Mouse (Mus musculus) T-helper 1 cell (primary cell): ENCODE measurements at regions not wholly inside any gene's neighbourhood (a gene's known extent, or its start where the extent isn't known, plus 50 kb on each side); places are given as distances from the start of the nearest gene placed in this dataset.

Experiments
- in situ Hi-C: fragments of 300-600 bp; cut with MboI, MseI; formaldehyde crosslinking; loops from one replicate; pipeline ENCODE4 v1.15.1; 2025; ENCODE audit warnings: high pct_unique_total_duplicates

DNA sequence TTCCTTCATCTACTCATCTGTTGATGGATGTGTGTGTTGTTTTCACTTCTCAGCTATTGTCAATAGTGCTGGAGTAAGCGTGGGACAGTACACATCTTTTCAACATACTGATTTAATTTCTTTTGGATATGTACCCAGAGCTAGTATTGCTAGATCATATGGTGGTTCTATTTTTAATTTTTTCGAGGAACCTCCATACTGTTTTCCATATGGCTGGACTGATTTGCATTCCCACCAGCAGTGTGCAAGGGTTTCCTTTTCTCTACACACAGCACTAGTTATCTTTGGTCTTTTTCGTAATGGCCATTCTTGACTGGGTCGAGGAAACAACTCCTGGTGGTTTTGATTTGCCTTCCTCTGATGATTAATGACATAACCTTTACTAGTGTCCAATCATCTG lies 943.0 kb downstream of the Gsdmc2 start:
- in situ Hi-C loops, result no loop called here

DNA sequence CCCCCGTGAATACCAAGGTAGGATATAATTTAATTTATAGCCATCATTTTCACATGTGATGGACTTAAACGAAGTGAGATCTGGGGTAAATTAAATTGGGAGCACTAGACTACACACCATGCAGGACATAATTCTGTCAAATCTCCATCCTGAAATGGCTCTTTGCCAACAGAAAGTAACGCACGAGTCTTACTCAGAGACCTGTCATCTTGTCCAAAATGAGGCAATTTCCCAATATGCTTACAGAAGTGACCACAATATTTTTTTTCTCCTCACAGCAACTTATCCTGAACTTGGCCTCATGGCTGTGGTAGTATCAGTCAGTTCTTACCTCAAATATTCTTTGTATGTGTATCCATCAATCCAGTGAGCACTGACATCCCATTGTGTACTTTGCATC lies 955.2 kb downstream of the Gsdmc2 start:
- in situ Hi-C loops, result no loop called here

DNA sequence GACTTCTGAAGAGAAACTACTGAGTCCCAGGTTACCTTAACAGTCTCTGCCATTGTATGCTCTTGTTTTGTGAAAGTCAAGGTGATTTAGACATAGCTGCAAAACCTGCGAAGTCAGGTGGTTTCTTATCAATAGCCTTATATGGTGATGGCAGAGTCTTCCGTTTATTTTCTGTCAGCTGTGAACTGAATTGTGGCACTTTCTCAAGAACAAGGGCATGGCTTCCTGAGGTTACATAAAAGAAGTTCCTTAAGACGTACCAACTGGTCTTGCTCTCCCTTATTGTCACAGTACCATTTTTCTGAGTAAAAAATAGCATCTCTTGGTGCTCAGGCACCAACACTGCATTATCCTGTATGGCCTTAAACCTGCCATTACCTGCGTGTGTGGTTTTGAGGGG lies 959.6 kb downstream of the Gsdmc2 start:
- in situ Hi-C loops, result no loop called here

DNA sequence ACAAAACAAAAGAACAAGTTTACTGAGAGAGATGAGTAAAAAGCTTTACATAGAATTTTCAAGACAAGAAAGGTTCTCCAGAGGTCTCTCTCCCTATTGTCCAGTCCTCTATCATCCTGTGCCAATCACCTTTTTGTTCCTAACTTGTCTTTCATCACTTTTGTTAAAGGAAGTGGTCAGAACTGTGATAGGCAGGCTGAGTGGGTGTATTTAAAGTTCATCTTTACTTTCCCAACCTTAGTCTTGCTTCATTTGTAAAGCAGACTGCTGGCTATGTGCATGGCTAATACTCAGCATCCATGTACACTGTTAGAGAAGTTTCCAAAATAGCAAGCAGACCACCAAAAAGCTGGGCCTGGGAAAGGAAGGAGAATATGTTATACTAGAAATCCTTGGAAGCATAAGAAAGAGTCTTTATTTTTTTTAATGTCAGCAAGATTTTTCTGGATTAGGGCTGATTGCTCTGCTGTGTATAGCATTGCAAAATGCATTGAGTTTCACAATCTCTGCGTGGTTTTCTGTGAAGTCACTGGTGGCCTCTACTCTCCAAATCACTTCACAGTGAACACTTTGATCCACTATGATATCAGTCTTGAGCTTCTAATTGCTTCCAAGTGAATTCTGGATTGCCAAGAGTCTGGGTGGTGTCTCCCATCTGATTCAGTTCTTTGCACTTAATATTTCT lies 973.8 kb downstream of the Gsdmc2 start:
- in situ Hi-C loops, result no loop called here

DNA sequence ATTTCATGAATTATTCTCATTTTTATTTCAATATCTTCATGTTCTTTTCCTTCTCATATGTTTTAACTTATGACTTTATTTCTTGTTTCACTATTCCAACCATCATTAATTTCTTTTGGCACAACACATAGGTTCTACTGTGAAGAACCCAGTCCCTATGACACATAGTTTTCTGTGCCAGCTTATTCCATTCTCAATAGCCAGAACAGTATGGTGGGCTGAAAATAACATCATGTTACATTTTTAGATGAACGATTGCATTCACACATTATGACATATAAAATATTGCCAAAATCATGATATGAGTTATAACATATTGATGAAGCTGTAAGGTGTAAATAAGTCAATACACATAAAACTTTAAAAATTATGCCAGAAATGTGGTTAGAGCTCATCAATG lies 982.4 kb downstream of the Gsdmc2 start:
- in situ Hi-C loops, result no loop called here

DNA sequence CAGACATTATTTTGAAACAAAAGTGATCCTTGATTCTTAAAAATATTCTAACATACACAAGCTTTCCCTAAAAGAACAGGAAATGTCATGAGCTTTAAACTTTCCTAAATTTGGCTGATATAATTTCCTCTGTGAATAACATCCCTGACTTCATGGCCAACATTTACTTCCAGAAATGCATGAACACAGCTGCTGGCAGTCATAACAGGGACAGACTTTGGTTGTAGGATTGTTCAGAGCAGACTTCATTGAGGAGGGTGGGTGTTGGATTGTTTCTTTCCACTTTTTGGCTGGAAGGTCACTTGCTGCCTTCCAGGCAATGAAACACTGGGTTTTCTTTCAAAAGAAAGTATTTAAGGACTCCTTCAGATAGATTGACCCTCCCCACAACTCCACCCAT lies 983.6 kb downstream of the Gsdmc2 start:
- in situ Hi-C loops, result no loop called here

DNA sequence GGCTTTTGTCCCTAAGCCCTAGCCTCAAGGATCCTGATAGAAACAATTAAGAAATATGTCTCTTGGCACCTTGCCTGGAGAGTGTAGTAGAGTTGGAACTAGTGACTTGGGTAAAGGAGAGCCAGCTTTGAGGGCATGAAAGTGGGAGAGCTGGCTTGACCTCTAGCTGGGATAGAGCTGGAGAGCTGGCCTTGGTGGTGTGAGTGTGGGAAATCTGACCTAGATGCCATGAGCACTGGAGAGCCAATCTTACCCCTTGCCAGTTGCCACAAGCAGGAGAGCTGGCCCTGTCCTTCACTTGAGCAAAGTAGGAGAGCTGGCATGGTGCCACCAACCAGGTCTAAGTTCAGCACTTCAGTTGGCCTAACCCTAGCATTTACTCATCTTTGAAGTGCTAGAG lies 995.7 kb downstream of the Gsdmc2 start:
- in situ Hi-C loops, result no loop called here

DNA sequence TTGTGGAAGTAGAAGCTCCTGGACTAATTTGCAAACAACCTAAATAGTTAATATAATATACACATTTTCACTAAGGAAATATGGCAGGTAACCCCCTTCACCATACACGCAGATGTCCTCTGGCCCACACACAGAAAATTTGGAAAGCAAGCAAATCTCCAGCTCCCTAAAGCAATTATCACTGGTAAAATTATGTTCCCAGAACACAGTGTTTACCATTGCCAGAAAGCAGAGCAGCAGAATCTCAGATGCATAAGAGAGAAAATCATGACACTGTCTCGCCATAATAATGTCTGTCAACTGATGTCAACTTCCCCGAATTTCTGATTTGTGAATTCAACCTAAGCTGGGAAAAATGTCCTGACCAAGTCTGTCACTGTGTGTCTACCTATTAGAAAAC lies 999.1 kb downstream of the Gsdmc2 start:
- in situ Hi-C loops, result no loop called here

DNA sequence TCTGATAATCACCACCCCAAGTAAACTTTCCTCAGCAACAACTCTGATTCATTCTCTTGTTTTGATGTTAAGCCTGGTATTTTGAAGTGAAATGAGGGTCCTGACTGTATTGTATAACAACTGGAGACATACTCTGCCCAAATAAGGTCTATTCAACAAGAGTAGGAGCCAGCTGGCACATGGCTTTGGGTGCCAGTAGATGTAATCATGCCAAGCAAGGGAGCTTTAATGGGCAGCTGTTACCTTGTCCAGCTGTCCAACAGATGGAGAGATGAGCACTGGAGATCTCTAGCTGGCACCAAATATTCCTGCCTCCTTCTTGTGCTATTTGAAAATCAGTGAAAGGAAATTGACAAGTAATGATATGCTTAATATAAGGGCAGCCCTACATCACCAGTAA lies 1019.4 kb downstream of the Gsdmc2 start:
- in situ Hi-C loops, result loop anchor here (5.0 to 10.0 kb wide), 3 partner anchors 91 to 843 kb away; no protein-coding TSS in a partner anchor

DNA sequence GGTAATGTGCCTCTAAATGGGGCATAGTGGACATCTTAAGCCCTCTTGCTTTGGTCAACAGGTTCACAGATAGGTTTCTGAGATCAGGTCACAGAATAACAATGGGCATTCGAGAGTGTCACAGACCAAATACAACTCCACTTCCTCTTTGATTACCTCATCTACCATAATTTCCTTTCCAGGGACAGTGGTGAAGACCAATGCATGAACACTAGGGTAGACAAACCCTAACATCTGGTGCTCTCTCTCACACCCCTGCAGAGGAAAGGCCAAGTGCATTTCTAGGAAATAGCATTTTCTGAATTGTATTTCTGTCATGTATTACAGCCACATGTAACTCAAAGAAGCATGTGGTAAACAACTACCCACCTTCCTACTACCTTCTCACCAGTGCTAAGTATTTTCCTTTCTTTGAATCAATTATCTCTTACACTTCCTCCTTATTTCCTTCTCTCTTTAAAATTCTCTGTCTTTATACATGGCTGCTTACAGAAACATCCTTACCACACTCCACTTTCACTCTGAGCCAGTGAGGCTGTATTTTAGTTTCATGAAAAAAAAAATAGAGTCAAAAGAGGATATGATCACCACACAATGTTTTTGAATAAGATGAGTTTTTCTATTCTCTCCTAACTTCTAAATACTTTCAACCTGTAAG lies 1021.0 kb downstream of the Gsdmc2 start:
- in situ Hi-C loops, result loop anchor here (10.0 kb wide), 2 partner anchors 89 to 831 kb away; no protein-coding TSS in a partner anchor

DNA sequence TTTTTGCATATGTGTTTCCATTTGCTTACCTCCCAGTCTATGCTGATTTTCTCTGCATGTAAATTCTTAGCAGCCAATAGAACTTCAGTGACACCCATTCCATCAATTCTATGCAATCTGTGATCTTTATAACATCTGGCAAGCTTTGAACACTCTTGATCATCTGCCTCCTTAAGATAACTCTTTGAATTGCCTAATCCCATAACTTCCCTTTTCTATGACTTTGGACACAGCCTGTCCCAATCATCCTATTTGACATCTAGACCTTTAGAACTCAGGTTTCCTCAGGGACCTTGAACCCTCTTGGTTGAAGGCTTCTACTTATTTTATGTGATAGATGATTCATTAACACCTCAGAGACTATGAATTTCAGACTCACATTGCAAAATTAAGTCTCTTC lies 1022.7 kb downstream of the Gsdmc2 start:
- in situ Hi-C loops, result loop anchor here (10.0 kb wide), 2 partner anchors 88 to 832 kb away; no protein-coding TSS in a partner anchor

DNA sequence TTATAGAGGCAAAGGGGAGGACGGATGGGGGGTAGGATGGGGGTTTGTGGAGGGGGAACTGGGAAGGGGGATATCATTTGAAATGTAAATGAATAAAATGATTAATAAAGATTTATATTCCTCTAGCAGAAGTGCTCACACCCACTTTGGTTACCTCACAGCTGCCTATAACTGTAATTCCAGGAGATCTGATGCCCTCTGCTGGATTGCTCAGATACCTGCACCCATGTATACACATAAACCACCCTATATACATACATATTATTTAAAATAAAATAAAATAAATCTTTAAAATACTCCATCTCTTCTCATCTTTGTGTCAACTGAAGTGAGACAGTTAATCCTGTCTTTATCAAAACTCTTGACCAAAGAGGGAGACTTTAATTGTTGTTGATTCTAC lies 1031.9 kb downstream of the Gsdmc2 start:
- in situ Hi-C loops, result no loop called here

DNA sequence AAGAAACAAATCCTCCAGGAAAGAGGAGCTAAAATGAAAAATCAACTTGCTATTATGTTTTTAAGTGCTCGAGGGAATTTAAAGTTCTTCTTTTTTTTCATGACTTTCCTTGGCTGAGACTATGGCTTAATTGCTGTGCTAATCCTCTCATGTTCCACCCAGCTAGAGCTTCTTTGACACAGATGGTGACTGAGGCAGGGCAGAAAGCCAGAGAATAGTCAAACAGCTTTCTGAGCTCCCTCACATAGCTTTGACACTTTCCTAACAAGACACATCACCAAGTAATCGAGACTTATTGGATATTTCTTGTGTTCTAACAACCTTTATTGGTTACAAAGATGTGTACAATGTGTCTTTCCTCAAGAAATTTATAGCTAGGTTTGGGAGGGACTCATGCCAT lies 1033.0 kb downstream of the Gsdmc2 start:
- in situ Hi-C loops, result no loop called here

DNA sequence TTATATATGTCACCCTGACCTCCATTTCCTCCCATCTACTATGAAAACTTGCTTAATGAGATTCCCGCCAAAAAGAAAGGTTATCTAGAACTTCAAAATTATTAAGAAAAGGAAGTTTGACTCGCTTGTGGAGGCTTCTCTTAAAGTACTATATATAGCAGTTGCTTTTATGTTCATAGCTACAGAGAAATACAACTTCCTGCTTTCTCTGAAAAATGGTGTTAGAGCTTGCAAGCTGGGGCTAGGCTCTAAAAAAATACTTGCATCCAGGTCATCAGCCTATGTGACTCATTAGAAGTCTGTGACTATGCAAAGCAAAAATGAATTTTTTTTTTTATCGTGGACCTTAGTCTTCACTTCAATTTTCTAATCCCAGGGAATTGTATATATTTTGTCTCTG lies 1035.7 kb downstream of the Gsdmc2 start:
- in situ Hi-C loops, result loop anchor here (10.0 kb wide), 3 partner anchors 435 to 645 kb away; no protein-coding TSS in a partner anchor

DNA sequence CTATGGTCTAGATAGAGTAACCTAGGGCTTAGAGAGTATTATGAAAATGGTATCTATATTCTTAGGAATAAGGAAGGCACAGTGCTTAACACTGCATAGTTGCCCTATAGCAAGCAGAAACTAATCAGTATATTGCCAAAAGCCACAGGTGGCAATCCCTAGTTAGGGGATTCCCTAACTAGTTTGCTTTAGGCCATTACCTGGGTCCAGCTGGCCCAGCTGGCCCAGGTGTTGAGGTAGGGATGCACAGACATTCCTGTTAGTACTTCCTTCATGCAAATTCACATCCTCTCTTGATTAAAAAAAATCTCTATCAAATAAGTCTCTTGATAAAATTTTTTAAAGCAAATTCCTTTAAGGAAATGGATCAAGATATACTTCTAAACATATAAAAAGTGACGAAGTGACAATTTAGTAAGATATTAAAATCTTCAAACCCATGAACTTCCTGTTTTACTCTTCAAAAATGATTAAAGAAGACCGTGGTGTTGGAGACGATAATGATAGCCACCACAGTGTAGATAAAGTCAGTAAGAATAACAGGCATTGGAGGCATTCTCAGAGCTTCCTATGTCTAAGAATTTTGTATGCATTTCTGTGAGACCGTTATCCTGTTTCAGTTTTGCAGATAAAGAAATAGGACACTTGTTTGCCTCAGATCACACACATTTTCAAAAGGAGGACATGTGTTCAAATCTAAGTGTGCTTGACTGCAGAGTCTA lies 1036.7 kb downstream of the Gsdmc2 start:
- in situ Hi-C loops, result loop anchor here (10.0 kb wide), 3 partner anchors 433 to 643 kb away; no protein-coding TSS in a partner anchor

DNA sequence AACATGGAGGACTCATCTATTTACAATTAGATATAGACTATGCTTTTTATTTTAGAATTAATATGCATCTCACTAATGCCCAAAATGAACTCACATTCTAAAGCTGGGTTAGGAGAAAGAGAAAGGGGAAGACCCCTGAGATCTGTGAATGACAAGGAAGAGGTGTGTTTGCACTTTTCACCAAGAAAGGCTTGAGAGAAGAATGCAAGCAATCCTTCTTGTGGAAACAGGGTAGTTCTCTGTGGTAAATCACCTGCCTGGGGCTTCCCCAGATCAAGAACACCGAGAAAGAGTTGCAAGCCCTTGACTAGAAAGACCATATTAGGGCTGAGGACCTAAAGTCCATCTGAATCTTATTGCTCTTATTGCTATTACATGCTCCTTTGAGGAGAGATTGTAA lies 1037.6 kb downstream of the Gsdmc2 start:
- in situ Hi-C loops, result loop anchor here (10.0 kb wide), 3 partner anchors 433 to 643 kb away; no protein-coding TSS in a partner anchor

DNA sequence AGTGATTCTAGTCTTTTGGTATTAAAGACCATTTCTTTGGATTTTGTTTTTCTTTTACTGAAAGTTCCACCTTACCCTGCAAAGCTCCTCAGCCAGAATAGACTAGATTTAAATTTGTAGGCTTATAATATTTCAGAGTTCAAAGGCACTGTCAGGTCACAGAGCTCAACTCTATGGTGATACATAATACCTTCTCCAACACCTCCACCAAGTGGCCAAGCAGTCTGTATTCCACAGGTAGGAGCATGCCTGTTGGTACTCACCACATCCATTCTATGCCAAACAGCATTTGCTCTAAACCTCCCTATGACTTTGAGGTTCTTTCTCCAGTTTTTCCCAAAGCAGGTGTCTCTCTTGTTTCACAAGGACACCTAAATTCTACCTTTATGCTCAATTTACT lies 1042.2 kb downstream of the Gsdmc2 start:
- in situ Hi-C loops, result loop anchor here (10.0 kb wide), 3 partner anchors 428 to 638 kb away; no protein-coding TSS in a partner anchor

DNA sequence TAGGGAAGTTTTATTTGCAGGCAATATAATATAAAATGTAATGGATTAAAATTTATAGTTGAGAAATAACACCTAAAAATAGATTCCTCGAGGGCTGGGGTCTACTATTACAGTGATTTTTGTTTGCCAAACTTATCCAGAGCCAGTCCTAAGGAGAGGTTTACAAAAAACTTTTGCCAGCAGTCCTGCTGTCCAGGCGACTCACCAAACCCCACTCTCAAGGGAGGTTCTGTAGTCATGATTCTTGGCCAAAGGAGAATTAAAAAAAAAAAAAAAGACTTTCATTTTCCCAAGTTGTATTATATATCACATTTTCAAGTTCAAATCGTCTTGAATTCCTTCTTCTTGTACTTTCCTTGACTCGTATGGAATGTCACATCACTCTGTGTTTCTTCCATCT lies 1046.2 kb downstream of the Gsdmc2 start:
- in situ Hi-C loops, result loop anchor here (10.0 to 25.0 kb wide), 3 partner anchors 334 to 1386 kb away; no protein-coding TSS in a partner anchor

DNA sequence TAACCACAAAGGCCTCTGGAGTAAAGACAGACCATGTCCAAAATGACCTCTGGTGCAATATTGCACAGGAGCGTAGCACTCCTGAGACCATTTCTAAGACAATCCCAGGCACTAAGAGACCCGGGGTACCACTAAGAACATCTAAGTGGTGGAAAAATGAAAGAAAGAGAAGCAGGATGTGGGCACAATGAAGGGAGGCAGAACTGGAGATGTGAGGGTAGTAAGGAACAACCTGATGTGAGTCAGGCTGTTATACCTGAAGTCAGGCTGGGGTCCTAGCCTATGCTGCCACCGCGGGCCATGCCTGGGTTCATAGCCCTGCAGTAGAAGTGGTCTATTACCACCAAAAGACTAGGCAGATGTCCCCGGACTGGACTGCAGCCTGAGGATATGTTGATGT lies 1051.4 kb downstream of the Gsdmc2 start:
- in situ Hi-C loops, result loop anchor here (5.0 to 25.0 kb wide), 4 partner anchors 61 to 1381 kb away; no protein-coding TSS in a partner anchor

DNA sequence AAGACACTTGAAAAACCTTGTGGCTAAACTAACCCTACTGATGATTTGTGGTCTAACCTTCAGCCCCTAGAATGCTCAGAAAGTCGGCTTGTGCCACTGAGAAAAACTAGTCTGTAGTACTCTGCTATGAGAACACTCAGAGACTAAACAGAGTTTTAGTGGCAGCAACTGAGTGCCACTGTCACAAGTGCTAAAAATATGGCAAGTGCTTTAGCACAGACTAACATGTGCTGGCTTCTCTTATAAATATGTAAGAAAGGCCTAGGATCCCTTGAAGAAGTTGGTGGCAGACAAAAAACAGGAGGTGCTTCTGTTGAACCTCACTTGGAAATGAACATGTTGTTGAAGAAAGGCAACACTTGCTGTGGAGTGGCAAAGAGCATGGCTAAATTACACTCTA lies 1052.9 kb downstream of the Gsdmc2 start:
- in situ Hi-C loops, result loop anchor here (5.0 to 25.0 kb wide), 4 partner anchors 60 to 1380 kb away; no protein-coding TSS in a partner anchor

DNA sequence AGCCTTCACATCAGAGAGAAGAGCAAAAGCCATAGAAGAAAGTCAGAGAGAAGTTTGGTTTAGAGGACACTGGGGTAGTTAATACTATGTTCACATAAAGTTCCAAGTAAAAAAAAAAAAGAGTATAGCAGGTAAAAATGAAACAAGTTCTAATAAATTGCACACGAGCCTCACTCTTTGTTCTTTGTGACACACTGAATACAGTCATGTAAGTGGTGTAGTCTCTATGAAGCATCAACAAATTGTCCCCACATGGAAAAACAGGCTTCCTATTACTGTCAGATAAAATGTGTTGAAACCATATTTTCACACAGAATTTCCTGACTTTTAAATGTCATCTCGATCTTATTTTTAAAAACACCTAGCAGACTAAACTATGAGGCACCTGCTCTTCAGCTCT lies 1057.2 kb downstream of the Gsdmc2 start:
- in situ Hi-C loops, result loop anchor here (25.0 kb wide), 2 partner anchors 1250 to 1375 kb away; no protein-coding TSS in a partner anchor

DNA sequence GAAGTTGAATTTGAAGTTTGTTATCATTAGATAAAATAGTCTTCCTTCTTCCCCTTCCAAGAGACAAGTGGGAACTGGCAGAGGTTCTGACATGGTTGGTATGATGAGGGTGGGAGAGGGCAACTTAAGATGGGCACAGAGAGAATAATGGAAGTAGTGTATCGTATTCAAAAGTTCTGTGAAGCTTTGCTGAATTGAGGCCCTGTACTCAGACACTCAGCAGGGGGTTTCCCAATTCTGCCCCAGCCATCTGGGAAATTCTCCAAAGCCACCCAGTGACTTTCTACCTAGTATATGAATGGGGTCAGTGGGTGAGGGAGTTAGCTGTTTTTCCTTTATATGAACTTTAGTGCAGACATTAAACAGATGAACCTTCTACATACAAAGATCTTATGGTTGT lies 1058.7 kb downstream of the Gsdmc2 start:
- in situ Hi-C loops, result loop anchor here (25.0 kb wide), 2 partner anchors 1249 to 1374 kb away; no protein-coding TSS in a partner anchor
